Mouse (Mus musculus) myocyte (in vitro differentiated cells): Measurements from ENCODE around the gene Ppp1r36. TPM values are rescaled to one million over a fixed set of nuclear protein-coding genes. Genes with fewer than 3 reads are reported as not detected.
A peak's percentile ranks its signal among the peaks of the same experiment; 100 is the strongest.
"Not testable (repeated sequence)": the region's sequence is repeated elsewhere in the genome, so short reads cannot be mapped to it uniquely, and the experiment has no call there.

Experiments used
- H3K27me3 ChIP-seq: one replicate; pipeline ENCODE4 v1.6.1; 2011; ENCODE audit not compliant: control insufficient read depth, insufficient read depth, insufficient read length
- H3K36me3 ChIP-seq: one replicate; pipeline ENCODE4 v1.6.1; 2011; ENCODE audit not compliant: control insufficient read depth, insufficient read depth
- H3K4me2 ChIP-seq: one replicate; pipeline ENCODE4 v1.6.1; 2011; ENCODE audit warnings: low read depth, control low read depth
- H3K4me3 ChIP-seq: one replicate; pipeline ENCODE4 v1.5.1; 2011; ENCODE audit warnings: mild to moderate bottlenecking, control low read depth, moderate library complexity
- H3K79me2 ChIP-seq: one replicate; pipeline ENCODE4 v1.6.1; 2011; ENCODE audit not compliant: control insufficient read depth, insufficient read depth
- H3ac ChIP-seq: one replicate; pipeline ENCODE4 v1.6.1; 2011; ENCODE audit not compliant: control insufficient read depth, insufficient read length
- CEBPB ChIP-seq: IDR thresholded peaks from 2 replicates; pipeline ENCODE4 v1.6.1; 2011; ENCODE audit warnings: mild to moderate bottlenecking, moderate library complexity; ENCODE audit not compliant: poor library complexity, insufficient read depth, severe bottlenecking
- E2F4 ChIP-seq: IDR thresholded peaks from one replicate; pipeline ENCODE4 v1.6.1; 2011; ENCODE audit warnings: mild to moderate bottlenecking, control low read depth, moderate library complexity; ENCODE audit not compliant: insufficient read depth
- MAX ChIP-seq: IDR thresholded peaks from one replicate; pipeline ENCODE4 v1.6.1; 2011; ENCODE audit warnings: low read depth, mild to moderate bottlenecking, control low read depth
- MYOD1 ChIP-seq, 3 experiments: IDR thresholded peaks; one replicate each; pipeline ENCODE4 v1.6.1; 2011; ENCODE audit warnings: control low read depth in 2 of 3, low read depth in 2 of 3, mild to moderate bottlenecking in 2 of 3, moderate library complexity in 1 of 3; ENCODE audit not compliant: insufficient read length in 2 of 3, control insufficient read depth in 1 of 3
- MYOG ChIP-seq, 3 experiments: IDR thresholded peaks; one replicate each; pipeline ENCODE4 v1.6.1; 2011; ENCODE audit warnings: control low read depth in 2 of 3, low read depth in 2 of 3, mild to moderate bottlenecking in 2 of 3; ENCODE audit not compliant: insufficient read length in 2 of 3, control insufficient read depth in 1 of 3, insufficient read depth in 1 of 3
- POLR2A ChIP-seq: IDR thresholded peaks from one replicate; pipeline ENCODE4 v1.6.1; 2011; ENCODE audit warnings: low read depth, mild to moderate bottlenecking, control low read depth, moderate library complexity; ENCODE audit not compliant: insufficient read length
- POLR2AphosphoS2 ChIP-seq: IDR thresholded peaks from one replicate; pipeline ENCODE4 v1.6.1; 2011; ENCODE audit warnings: low read depth, control low read depth; ENCODE audit not compliant: insufficient read length
- REST ChIP-seq: IDR thresholded peaks from one replicate; pipeline ENCODE4 v1.6.1; 2011; ENCODE audit warnings: mild to moderate bottlenecking, control low read depth, moderate library complexity; ENCODE audit not compliant: insufficient read depth, insufficient read length
- SRF ChIP-seq: IDR thresholded peaks from one replicate; pipeline ENCODE4 v1.6.1; 2011; ENCODE audit warnings: low read depth; ENCODE audit not compliant: control insufficient read depth, insufficient read length
- TCF12 ChIP-seq: IDR thresholded peaks from one replicate; pipeline ENCODE4 v1.6.1; 2011; ENCODE audit warnings: mild to moderate bottlenecking, control low read depth; ENCODE audit not compliant: poor library complexity, insufficient read depth, severe bottlenecking
- TCF3 ChIP-seq: IDR thresholded peaks from one replicate; pipeline ENCODE4 v1.6.1; 2011; ENCODE audit warnings: low read depth, control low read depth; ENCODE audit not compliant: insufficient read length
- USF1 ChIP-seq: IDR thresholded peaks from one replicate; pipeline ENCODE4 v1.6.1; 2011; ENCODE audit warnings: low read depth, mild to moderate bottlenecking, control low read depth, moderate library complexity
- polyA plus RNA-seq: library from polyadenylated mRNA; unstranded; fragments of >200 nt; fragmentation: generic; extraction: Trizol; gene quantifications from one replicate; pipeline ENCODE4 v1.2.1, GENCODE M21; 2012; ENCODE audit warnings: missing spikeins

The Ppp1r36 gene
- polyA plus RNA-seq, 1 experiment: not detected

GRCm38 (mm10) chr12:76446201-76446600 lies 28.9 kb downstream of the Ppp1r36 start:
- Histone ChIP-seq H3K4me2 (no peak overlapping the region), H3K36me3 (no peaks in the 10 kb centered on the region), H3ac (no peak overlapping the region), H3K79me2 (no peaks in the 10 kb centered on the region), H3K27me3 (no peaks in the 10 kb centered on the region), H3K4me3 (no peak overlapping the region)
- TF ChIP-seq E2F4: no peak
- TF ChIP-seq POLR2AphosphoS2: no peak
- no peak for TF ChIP-seq TCF12
- no peak for TF ChIP-seq MAX
- no peak for TF ChIP-seq CEBPB
- no peak for TF ChIP-seq MYOD1 (IDR thresholded peaks at IDR 0.05; ENCODE audit: control insufficient read depth in 1 of 3, insufficient read length in 2 of 3, low read depth in 2 of 3)
- no peak for TF ChIP-seq SRF
- TF ChIP-seq REST: no peak
- TF ChIP-seq USF1: no peak
- TF ChIP-seq MYOG (IDR thresholded peaks at IDR 0.05; ENCODE audit: control insufficient read depth in 1 of 3, insufficient read depth in 1 of 3, insufficient read length in 2 of 3, low read depth in 2 of 3): no peak
- no peak for TF ChIP-seq POLR2A
- no peak for TF ChIP-seq TCF3

GRCm38 (mm10) chr12:76448127-76448526 lies 30.8 kb downstream of the Ppp1r36 start:
- Histone ChIP-seq H3K27me3 (no peaks in the 10 kb centered on the region), H3K79me2 (no peaks in the 10 kb centered on the region), H3ac (no peak overlapping the region), H3K4me2 (no peak overlapping the region), H3K36me3 (no peaks in the 10 kb centered on the region), H3K4me3 (no peak overlapping the region)
- no peak for TF ChIP-seq MYOD1 (IDR thresholded peaks at IDR 0.05; ENCODE audit: control insufficient read depth in 1 of 3, insufficient read length in 2 of 3, low read depth in 2 of 3)
- no peak for TF ChIP-seq POLR2A
- no peak for TF ChIP-seq POLR2AphosphoS2
- TF ChIP-seq CEBPB: no peak
- no peak for TF ChIP-seq REST
- no peak for TF ChIP-seq USF1
- no peak for TF ChIP-seq TCF3
- TF ChIP-seq E2F4: no peak
- no peak for TF ChIP-seq MYOG (IDR thresholded peaks at IDR 0.05; ENCODE audit: control insufficient read depth in 1 of 3, insufficient read depth in 1 of 3, insufficient read length in 2 of 3, low read depth in 2 of 3)
- no peak for TF ChIP-seq TCF12

- TF ChIP-seq TCF12 (no peak), POLR2A (no peak), CEBPB (no peak), MYOD1 (IDR thresholded peaks at IDR 0.05; ENCODE audit: control insufficient read depth in 1 of 3, insufficient read length in 2 of 3, low read depth in 2 of 3) (no peak), TCF3 (no peak)
- Histone ChIP-seq H3K36me3 (no peaks in the 10 kb centered on the region), H3K79me2 (no peaks in the 10 kb centered on the region), H3K4me3 (no peak overlapping the region), H3K4me2 (no peak overlapping the region), H3ac (no peak overlapping the region), H3K27me3 (no peaks in the 10 kb centered on the region)
Measured at GRCm38 (mm10) chr12:76452203-76452602, 34.9 kb downstream of the Ppp1r36 start.

GRCm38 (mm10) chr12:76458445-76458844 lies 41.1 kb downstream of the Ppp1r36 start:
- not testable (repeated sequence) for H3K27me3 ChIP-seq, H3K4me3 ChIP-seq, H3ac ChIP-seq, H3K36me3 ChIP-seq, H3K79me2 ChIP-seq
- peak overlapping the region; percentile 50 for H3K4me2 ChIP-seq

- Histone ChIP-seq H3K4me3 (no peak overlapping the region), H3K4me2 (peak overlapping the region; percentile 50)
- TF ChIP-seq CEBPB: 0 out of 2 replicates have a peak, but pooled peaks have one; percentile 23
- no peak for TF ChIP-seq SRF
- no peak for TF ChIP-seq POLR2A
- peak in 2 of 3 experiments; percentile 85 to 91 for TF ChIP-seq MYOD1 (IDR thresholded peaks at IDR 0.05; ENCODE audit: control insufficient read depth in 1 of 3, insufficient read length in 2 of 3, low read depth in 2 of 3)
- TF ChIP-seq E2F4: no peak
- TF ChIP-seq TCF12: peak; percentile 80
- no peak for TF ChIP-seq TCF3
- TF ChIP-seq USF1: no peak
- no peak for TF ChIP-seq REST
- no peak for TF ChIP-seq MAX
- TF ChIP-seq POLR2AphosphoS2: no peak
- TF ChIP-seq MYOG (IDR thresholded peaks at IDR 0.05; ENCODE audit: control insufficient read depth in 1 of 3, insufficient read depth in 1 of 3, insufficient read length in 2 of 3, low read depth in 2 of 3): peak; percentile 63 to 92 (median 80)
Measured at GRCm38 (mm10) chr12:76459032-76459431, 41.7 kb downstream of the Ppp1r36 start.

More at GRCm38 (mm10) chr12:76459032-76459431, 41.7 kb downstream of the Ppp1r36 start:
- Histone ChIP-seq H3ac (no peak overlapping the region), H3K79me2 (no peaks in the 10 kb centered on the region), H3K27me3 (no peaks in the 10 kb centered on the region), H3K36me3 (no peaks in the 10 kb centered on the region)
